ENCODE assay signal across 8 mouse cellular contexts in the genomic region with DNA sequence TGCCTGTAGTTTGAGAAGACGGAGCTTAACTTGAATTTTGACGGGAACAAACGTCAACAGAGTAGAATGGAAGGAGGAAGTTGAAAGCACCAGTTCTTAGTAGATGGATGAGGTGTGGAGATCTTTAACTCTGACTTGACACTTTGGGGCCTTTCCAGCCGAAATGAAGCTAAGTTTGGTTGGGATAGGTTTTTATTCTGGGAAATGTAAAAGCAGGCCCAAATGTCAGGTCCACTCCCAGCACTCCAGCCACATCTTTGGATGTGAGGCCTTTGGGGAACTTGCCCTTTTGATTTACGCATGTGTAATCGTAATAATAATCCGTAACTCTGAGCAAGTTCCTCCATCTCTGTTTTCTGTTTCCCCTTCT. TPM values are rescaled to one million over a fixed set of nuclear protein-coding genes. Genes with fewer than 3 reads are reported as not detected.
DNase-seq lines count a peak whose midpoint lies in the region; ATAC-seq and TF ChIP-seq lines count a peak whose summit lies in the region.

No protein-coding gene starts in this region.

- no peak for TF ChIP-seq CTCF in lung, embryonic 14.5 days (IDR thresholded peaks at IDR 0.05; ENCODE audit: low read depth)
- no peak for TF ChIP-seq CTCF in small intestine, adult 2 months (IDR thresholded peaks at IDR 0.05; ENCODE audit: extremely low read depth, insufficient read length, insufficient replicate concordance, low read depth, low read length)

- H3K27me3 ChIP-seq in lung, embryonic 14.5 days (ENCODE audit: insufficient read depth, low read length) = peaks cover 3% of the 10 kb centered on the region; the same call in 1 of the 2 replicates
- peaks cover 35% of the 10 kb centered on the region for H3K27me3 ChIP-seq in embryonic facial prominence, embryonic 14.5 days (replicated peaks; ENCODE audit: control insufficient read depth, insufficient read depth, low read length)
- H3K27me3 ChIP-seq in limb, embryonic 13.5 days = peaks cover 57% of the 10 kb centered on the region
- no peaks in the 10 kb centered on the region for H3K27me3 ChIP-seq in small intestine, adult 2 months (ENCODE audit: control insufficient read depth, insufficient read depth, low read length)

- no peaks in the 10 kb centered on the region for H3K9me3 ChIP-seq in lung, embryonic 14.5 days (ENCODE audit: low read depth, low read length)
- no peaks in the 10 kb centered on the region for H3K9me3 ChIP-seq in embryonic facial prominence, embryonic 14.5 days (ENCODE audit: control insufficient read depth, low read length)
- no peaks in the 10 kb centered on the region for H3K9me3 ChIP-seq in limb, embryonic 13.5 days

- peaks cover 22% of the 10 kb centered on the region for H3K4me1 ChIP-seq in lung, embryonic 14.5 days (ENCODE audit: insufficient read depth)
- peaks cover 16% of the 10 kb centered on the region for H3K4me1 ChIP-seq in embryonic facial prominence, embryonic 14.5 days (ENCODE audit: control insufficient read depth, insufficient read depth, low read length)
- peaks cover 26% of the 10 kb centered on the region for H3K4me1 ChIP-seq in limb, embryonic 13.5 days
- peaks cover 30% of the 10 kb centered on the region for H3K4me1 ChIP-seq in small intestine, adult 2 months (ENCODE audit: control insufficient read depth, insufficient read depth, insufficient read length, low read length)

- no peak overlapping the region for H3K27ac ChIP-seq in lung, embryonic 14.5 days (ENCODE audit: low read depth)
- no peak overlapping the region for H3K27ac ChIP-seq in embryonic facial prominence, embryonic 14.5 days (replicated peaks; ENCODE audit: low read depth, low read length)
- no peak overlapping the region for H3K27ac ChIP-seq in limb, embryonic 13.5 days
- peak overlapping the region; percentile 89 for H3K27ac ChIP-seq in small intestine, adult 2 months (ENCODE audit: insufficient read depth, low read depth, low read length)

- peak overlapping the region; percentile 53 for H3K9ac ChIP-seq in lung, embryonic 14.5 days
- H3K9ac ChIP-seq in embryonic facial prominence, embryonic 14.5 days (ENCODE audit: low read depth, low read length) = peak overlapping the region; percentile 65
- H3K9ac ChIP-seq in limb, embryonic 13.5 days = peak overlapping the region; percentile 58; the same call in 1 of the 2 replicates

- H3K4me3 ChIP-seq in lung, embryonic 14.5 days (ENCODE audit: low read depth, low read length) = peak overlapping the region; percentile 62
- H3K4me3 ChIP-seq in embryonic facial prominence, embryonic 14.5 days (ENCODE audit: low read depth, low read length) = peak overlapping the region; percentile 58
- H3K4me3 ChIP-seq in limb, embryonic 13.5 days = peak overlapping the region; percentile 55
- H3K4me3 ChIP-seq in small intestine, adult 2 months (ENCODE audit: low read depth, low read length) = peak overlapping the region; percentile 77

- H3K36me3 ChIP-seq in lung, embryonic 14.5 days (ENCODE audit: insufficient read depth) = 0 out of 2 replicates have a peak, but pooled peaks cover 6% of the 10 kb centered on the region
- H3K36me3 ChIP-seq in embryonic facial prominence, embryonic 14.5 days (ENCODE audit: control insufficient read depth, insufficient read depth, low read length) = no peaks in the 10 kb centered on the region
- H3K36me3 ChIP-seq in limb, embryonic 13.5 days = no peaks in the 10 kb centered on the region
- peaks cover 16% of the 10 kb centered on the region for H3K36me3 ChIP-seq in small intestine, adult 2 months (ENCODE audit: control insufficient read depth, insufficient read depth, low read length)

- no peak for ATAC-seq in lung, embryonic 14.5 days (ENCODE audit: insufficient read depth)
- no peak for ATAC-seq in embryonic facial prominence, embryonic 14.5 days (ENCODE audit: low read depth)
- ATAC-seq in limb, embryonic 13.5 days (ENCODE audit: low FRiP score, low read depth) = no peak

- H3K4me2 ChIP-seq in lung, embryonic 14.5 days = peak overlapping the region; percentile 97
- H3K4me2 ChIP-seq in embryonic facial prominence, embryonic 14.5 days (ENCODE audit: low read depth, low read length) = peak overlapping the region; percentile 97
- peak overlapping the region; percentile 94 for H3K4me2 ChIP-seq in limb, embryonic 13.5 days (replicated peaks)

- DNase-seq in lung, embryonic 14.5 days = no peak
- no peak for DNase-seq in lung, postnatal 25 days (ENCODE audit: low spot score)
- no peak for DNase-seq in embryonic facial prominence, embryonic 14.5 days (ENCODE audit: low spot score)
- DNase-seq in urinary bladder, adult 18-20 months (ENCODE audit: low spot score in 2 of 2) = no peak
- no peak for DNase-seq in frontal cortex, postnatal 36 days (ENCODE audit: low spot score in 2 of 2)
- no peak for DNase-seq in thymus, postnatal 25 days

- WGBS in lung, embryonic 14.5 days = 26% methylated on average over 7 of the region's 7 CpGs
- 39% methylated on average over 7 of the region's 7 CpGs for WGBS in embryonic facial prominence, embryonic 14.5 days
- WGBS in limb, embryonic 13.5 days = 31% methylated on average over 7 of the region's 7 CpGs
- 11% methylated on average over 7 of the region's 7 CpGs for WGBS in small intestine, adult 2 months

- no peak for TF ChIP-seq POLR2A in small intestine, adult 2 months (IDR thresholded peaks at IDR 0.05; ENCODE audit: low read depth, low read length)

RNA-seq across cellular contexts. Expression of a gene that starts 0.7 kb away (rescaled TPM):
- polyA plus RNA-seq in lung, embryonic 14.5 days (2014; fragmentation: Nextera tagmentation; extraction: Ambion mirVana) = 13.5 and 15.4 TPM in 2 replicates
- 5.2 and 6.1 TPM in 2 replicates for polyA plus RNA-seq in embryonic facial prominence, embryonic 14.5 days (2014; fragmentation: Nextera tagmentation; extraction: Ambion mirVana)
- polyA plus RNA-seq in limb, embryonic 13.5 days (2015; fragmentation: Nextera tagmentation; extraction: Ambion mirVana) = 1.2 and 1.4 TPM in 2 replicates
- 24.3 and 99.9 TPM in 2 replicates for polyA plus RNA-seq in small intestine, adult 2 months (2012; rRNA removed)

RNA-seq across cellular contexts. Expression of a gene that starts 18.2 kb away (rescaled TPM):
- polyA plus RNA-seq in lung, embryonic 14.5 days (2014; fragmentation: Nextera tagmentation; extraction: Ambion mirVana) = 0.46 and 0.54 TPM in 2 replicates
- 0.52 and 0.70 TPM in 2 replicates for polyA plus RNA-seq in embryonic facial prominence, embryonic 14.5 days (2014; fragmentation: Nextera tagmentation; extraction: Ambion mirVana)
- polyA plus RNA-seq in limb, embryonic 13.5 days (2015; fragmentation: Nextera tagmentation; extraction: Ambion mirVana) = 0.09 and 0.11 TPM in 2 replicates
- 0.75 and 1.5 TPM in 2 replicates for polyA plus RNA-seq in small intestine, adult 2 months (2012; rRNA removed)
